In the genomic region with DNA sequence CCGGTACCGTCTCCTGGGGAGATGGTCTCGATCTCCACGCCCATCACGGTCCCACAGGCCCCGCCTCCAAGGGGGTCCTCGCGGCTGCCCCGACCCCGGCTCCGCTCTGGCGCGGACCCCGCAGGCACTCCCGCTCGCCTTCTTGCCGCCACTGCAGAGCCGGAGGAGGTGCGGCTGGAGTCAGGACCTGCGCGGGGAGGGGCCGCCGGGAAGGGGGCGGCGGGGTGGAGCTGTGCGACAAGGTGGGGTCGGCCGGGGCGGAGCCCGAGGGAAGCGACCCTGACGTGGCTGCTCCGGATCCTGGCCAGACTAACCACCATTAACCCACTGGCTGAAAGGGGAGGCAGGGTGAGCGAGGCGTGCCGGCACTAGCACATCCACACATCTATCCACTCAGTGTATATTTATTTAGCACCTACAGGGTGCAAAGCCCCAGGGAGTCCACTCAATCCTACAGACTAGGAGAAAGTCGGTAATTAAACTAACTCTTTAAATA, we compare ENCODE assay signal across 8 mouse cellular contexts. TPM values are rescaled to one million over a fixed set of nuclear protein-coding genes. Genes with fewer than 3 reads are reported as not detected.
DNase-seq lines count a peak whose midpoint lies in the region; ATAC-seq and TF ChIP-seq lines count a peak whose summit lies in the region.

A gene (minus strand): TSS at position 200 of the 496 bp plus-strand sequence.

- DNase-seq in ovary, adult 18-20 months (ENCODE audit: low spot score) = peak; percentile 28
- DNase-seq in ovary, postnatal 10 days (ENCODE audit: low spot score) = no peak
- DNase-seq in cerebellum, postnatal 4 days (ENCODE audit: low spot score in 2 of 2) = peak; percentile 44 to 64
- peak; percentile 33 to 52 for DNase-seq in gastrocnemius, postnatal 4 days (ENCODE audit: low spot score in 2 of 2)
- peak; percentile 70 for DNase-seq in limb, embryonic 14.5 days (ENCODE audit: low spot score)
- peak; percentile 74 for DNase-seq in midbrain, embryonic 14.5 days
- peak; percentile 68 for DNase-seq in testis, postnatal 10 days (ENCODE audit: low spot score)

- peak within 1 kb of the TSS; percentile 78 for H3K4me3 ChIP-seq in intestine, postnatal 0 days (ENCODE audit: low read depth, low read length)
- H3K4me3 ChIP-seq in limb, embryonic 14.5 days (replicated peaks; ENCODE audit: low read length) = peak within 1 kb of the TSS; percentile 55
- H3K4me3 ChIP-seq in midbrain, embryonic 14.5 days (replicated peaks; ENCODE audit: low read depth, low read length) = peak within 1 kb of the TSS; percentile 73

- H3K27ac ChIP-seq in intestine, postnatal 0 days (ENCODE audit: low read depth, low read length) = no peak within 1 kb of the TSS
- no peak within 1 kb of the TSS for H3K27ac ChIP-seq in limb, embryonic 14.5 days (replicated peaks; ENCODE audit: low read depth, low read length)
- H3K27ac ChIP-seq in midbrain, embryonic 14.5 days (replicated peaks; ENCODE audit: low read depth, low read length) = peak within 1 kb of the TSS; percentile 37; the same call in 1 of the 2 replicates

- no peaks in the 10 kb centered on the region for H3K4me1 ChIP-seq in intestine, postnatal 0 days (replicated peaks; ENCODE audit: control insufficient read depth, insufficient read depth, low read length)
- H3K4me1 ChIP-seq in limb, embryonic 14.5 days (ENCODE audit: control insufficient read depth, insufficient read depth, low read length) = peaks cover 10% of the 10 kb centered on the region
- H3K4me1 ChIP-seq in midbrain, embryonic 14.5 days (ENCODE audit: control insufficient read depth, insufficient read depth, low read length) = peaks cover 14% of the 10 kb centered on the region

- no peaks in the 10 kb centered on the region for H3K27me3 ChIP-seq in intestine, postnatal 0 days (replicated peaks; ENCODE audit: control insufficient read depth, insufficient read depth, low read length)
- H3K27me3 ChIP-seq in limb, embryonic 14.5 days (ENCODE audit: control insufficient read depth, insufficient read depth, low read length) = no peaks in the 10 kb centered on the region
- H3K27me3 ChIP-seq in midbrain, embryonic 14.5 days (ENCODE audit: control insufficient read depth, insufficient read depth, low read length) = peaks cover 5% of the 10 kb centered on the region; the same call in 1 of the 2 replicates

- no peaks in the 10 kb centered on the region for H3K36me3 ChIP-seq in intestine, postnatal 0 days (ENCODE audit: control insufficient read depth, insufficient read depth)
- peaks cover 8% of the 10 kb centered on the region; the same call in 1 of the 2 replicates for H3K36me3 ChIP-seq in limb, embryonic 14.5 days (ENCODE audit: control insufficient read depth, insufficient read depth, low read length)
- H3K36me3 ChIP-seq in midbrain, embryonic 14.5 days (ENCODE audit: control insufficient read depth, insufficient read depth, low read length) = no peaks in the 10 kb centered on the region

- TF ChIP-seq CTCF in intestine, postnatal 0 days (IDR thresholded peaks at IDR 0.05; ENCODE audit: low read depth) = no peak

- WGBS in intestine, postnatal 0 days = under 1% methylated on average over 37 of the region's 37 CpGs
- WGBS in limb, embryonic 14.5 days = 1% methylated on average over 35 of the region's 37 CpGs
- 0% methylated on average over 37 of the region's 37 CpGs for WGBS in midbrain, embryonic 14.5 days

- no peak for ATAC-seq in intestine, postnatal 0 days
- ATAC-seq in limb, embryonic 14.5 days (ENCODE audit: low FRiP score, low read depth) = peak; percentile 82
- peak; percentile 65 for ATAC-seq in midbrain, embryonic 14.5 days (ENCODE audit: low FRiP score, low TSS enrichment)

- H3K4me2 ChIP-seq in intestine, postnatal 0 days (replicated peaks; ENCODE audit: low read depth) = peak within 1 kb of the TSS; percentile 100
- H3K4me2 ChIP-seq in limb, embryonic 14.5 days (replicated peaks; ENCODE audit: low read depth, low read length, severe bottlenecking) = peak within 1 kb of the TSS; percentile 91
- H3K4me2 ChIP-seq in midbrain, embryonic 14.5 days (ENCODE audit: low read length) = peak within 1 kb of the TSS; percentile 85

- H3K9ac ChIP-seq in intestine, postnatal 0 days (ENCODE audit: low read depth, low read length) = peak within 1 kb of the TSS; percentile 72
- peak within 1 kb of the TSS; percentile 70 for H3K9ac ChIP-seq in limb, embryonic 14.5 days (ENCODE audit: low read depth, low read length, severe bottlenecking)
- H3K9ac ChIP-seq in midbrain, embryonic 14.5 days (replicated peaks; ENCODE audit: low read length) = peak within 1 kb of the TSS; percentile 74

- no peaks in the 10 kb centered on the region for H3K9me3 ChIP-seq in intestine, postnatal 0 days (ENCODE audit: control insufficient read depth)
- no peaks in the 10 kb centered on the region for H3K9me3 ChIP-seq in limb, embryonic 14.5 days (ENCODE audit: control insufficient read depth, low read length)
- no peaks in the 10 kb centered on the region for H3K9me3 ChIP-seq in midbrain, embryonic 14.5 days (ENCODE audit: control insufficient read depth, low read length)

- TF ChIP-seq POLR2A in limb, embryonic 14.5 days (IDR thresholded peaks at IDR 0.05; ENCODE audit: borderline replicate concordance, extremely low read depth, insufficient read depth, insufficient read length) = 0 out of 2 replicates have a peak, but pooled peaks have one; percentile 13

RNA-seq across cellular contexts. Expression of the gene that starts here (rescaled TPM):
- 1 to 10 TPM; 5.1 to 6.1 TPM for total RNA-seq in gastrocnemius, postnatal 4 days (2021)
- 16.2 and 20.6 TPM in 2 replicates for polyA plus RNA-seq in intestine, postnatal 0 days (2015; fragmentation: Nextera tagmentation; extraction: Ambion mirVana)
- 21.0 and 21.7 TPM in 2 replicates for polyA plus RNA-seq in limb, embryonic 14.5 days (2012; rRNA removed)
- 16.4 and 18.2 TPM in 2 replicates for polyA plus RNA-seq in limb, embryonic 14.5 days (2014; fragmentation: Nextera tagmentation; extraction: Ambion mirVana)
- polyA plus RNA-seq in midbrain, embryonic 14.5 days (2014; fragmentation: Nextera tagmentation; extraction: Ambion mirVana) = 30.7 and 39.0 TPM in 2 replicates
